Mouse (Mus musculus): ENCODE measurements around the gene Prickle4. TPM values are rescaled to one million over a fixed set of nuclear protein-coding genes. Genes with fewer than 3 reads are reported as not detected.
A peak's percentile ranks its signal among the peaks of the same experiment; 100 is the strongest.

Gene Prickle4
- polyA plus RNA-seq, 1 experiment from 2014 or later: 0.78 TPM

GRCm38 (mm10) chr17:47737271-47738065, 42.9 kb upstream of the Prickle4 start:
- WGBS: under 1% methylated on average over 33 of the region's 60 CpGs
- H3K36me3 ChIP-seq (ENCODE audit: control insufficient read depth, insufficient read depth, low read length): 0 out of 2 replicates have a peak, but pooled peaks cover 5% of the 10 kb centered on the region
- H3K9me3 ChIP-seq (ENCODE audit: control insufficient read depth, low read length): no peaks in the 10 kb centered on the region
- H3K4me3 ChIP-seq (ENCODE audit: control insufficient read depth in 1 of 2, insufficient read depth in 1 of 2, low read depth in 1 of 2, low read length in 2 of 2): peak overlapping the region; percentile 88 to 90
- ATAC-seq (ENCODE audit: insufficient number of reproducible peaks, insufficient read depth, low FRiP score, low read depth): peak; percentile 87
- peak overlapping the region; percentile 89 to 95 for H3K27ac ChIP-seq (replicated peaks in 1 of 2; ENCODE audit: control insufficient read depth in 1 of 2, insufficient read depth in 1 of 2, low read depth in 2 of 2, low read length in 2 of 2)
- peaks cover 17 to 32% of the 10 kb centered on the region in 2 experiments for H3K4me1 ChIP-seq (ENCODE audit: control insufficient read depth in 2 of 2, insufficient read depth in 2 of 2, low read length in 2 of 2)
- H3K4me2 ChIP-seq (ENCODE audit: low read length): peak overlapping the region; percentile 82
- H3K9ac ChIP-seq (ENCODE audit: low read length): peak overlapping the region; percentile 95
- no peaks in the 10 kb centered on the region for H3K27me3 ChIP-seq (ENCODE audit: control insufficient read depth, insufficient read depth, low read length)

DNA sequence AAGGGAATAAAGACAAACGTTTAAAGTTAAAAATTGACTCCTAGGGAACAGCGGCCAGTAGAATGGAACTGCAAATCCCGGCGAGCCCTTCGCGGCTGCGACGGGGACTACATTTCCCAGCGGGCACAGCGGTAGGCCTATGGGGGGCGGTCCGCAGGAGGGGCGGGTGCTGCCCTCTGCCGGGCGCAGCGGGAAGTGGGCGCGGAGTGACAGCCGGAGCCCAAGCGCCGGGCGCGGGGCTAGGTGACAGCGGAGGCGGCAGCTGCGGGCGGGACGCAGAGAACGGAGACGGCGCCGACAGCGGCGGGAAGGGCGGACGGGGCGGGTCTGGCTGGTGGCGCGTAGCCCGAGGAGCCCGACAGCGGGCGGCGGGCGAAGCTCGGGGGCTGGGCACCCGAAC, 42.3 kb upstream of the Prickle4 start, which contains the start of gene Tfeb:
TSS of gene Tfeb (plus strand) at position 175 of the 400 bp plus-strand sequence.
- Histone ChIP-seq H3K9me3 (ENCODE audit: control insufficient read depth, low read length) (no peaks in the 10 kb centered on the region), H3K4me1 (ENCODE audit: control insufficient read depth in 2 of 2, insufficient read depth in 2 of 2, low read length in 2 of 2) (peaks cover 17 to 32% of the 10 kb centered on the region in 2 experiments), H3K27me3 (ENCODE audit: control insufficient read depth, insufficient read depth, low read length) (no peaks in the 10 kb centered on the region), H3K4me3 (ENCODE audit: control insufficient read depth in 1 of 2, insufficient read depth in 1 of 2, low read depth in 1 of 2, low read length in 2 of 2) (peak within 1 kb of the TSS; percentile 88 to 90), H3K27ac (replicated peaks in 1 of 2; ENCODE audit: control insufficient read depth in 1 of 2, insufficient read depth in 1 of 2, low read depth in 2 of 2, low read length in 2 of 2) (peak within 1 kb of the TSS; percentile 89 to 95), H3K4me2 (ENCODE audit: low read length) (peak within 1 kb of the TSS; percentile 82), H3K36me3 (ENCODE audit: control insufficient read depth, insufficient read depth, low read length) (0 out of 2 replicates have a peak, but pooled peaks cover 5% of the 10 kb centered on the region), H3K9ac (ENCODE audit: low read length) (peak within 1 kb of the TSS; percentile 95)
- WGBS: under 1% methylated on average over 45 of the region's 47 CpGs
- ATAC-seq (ENCODE audit: insufficient number of reproducible peaks, insufficient read depth, low FRiP score, low read depth): peak; percentile 68

- H3K9me3 ChIP-seq (ENCODE audit: control insufficient read depth, low read length): no peaks in the 10 kb centered on the region
- no peak overlapping the region for H3K9ac ChIP-seq (ENCODE audit: low read length)
- H3K27me3 ChIP-seq (ENCODE audit: control insufficient read depth, insufficient read depth, low read length): no peaks in the 10 kb centered on the region
- peaks cover 12 to 21% of the 10 kb centered on the region in 2 experiments for H3K4me1 ChIP-seq (ENCODE audit: control insufficient read depth in 2 of 2, insufficient read depth in 2 of 2, low read length in 2 of 2)
- WGBS: 75% methylated on average over 14 of the region's 14 CpGs
- H3K4me2 ChIP-seq (ENCODE audit: low read length): no peak overlapping the region
- H3K36me3 ChIP-seq (ENCODE audit: control insufficient read depth, insufficient read depth, low read length): 0 out of 2 replicates have a peak, but pooled peaks cover 5% of the 10 kb centered on the region
- no peak overlapping the region for H3K27ac ChIP-seq (replicated peaks in 1 of 2; ENCODE audit: control insufficient read depth in 1 of 2, insufficient read depth in 1 of 2, low read depth in 2 of 2, low read length in 2 of 2)
- no peak overlapping the region for H3K4me3 ChIP-seq (ENCODE audit: control insufficient read depth in 1 of 2, insufficient read depth in 1 of 2, low read depth in 1 of 2, low read length in 2 of 2)
- no peak for ATAC-seq (ENCODE audit: insufficient number of reproducible peaks, insufficient read depth, low FRiP score, low read depth)
Observed at GRCm38 (mm10) chr17:47735553-47736100, 41.1 kb upstream of the Prickle4 start.

DNA sequence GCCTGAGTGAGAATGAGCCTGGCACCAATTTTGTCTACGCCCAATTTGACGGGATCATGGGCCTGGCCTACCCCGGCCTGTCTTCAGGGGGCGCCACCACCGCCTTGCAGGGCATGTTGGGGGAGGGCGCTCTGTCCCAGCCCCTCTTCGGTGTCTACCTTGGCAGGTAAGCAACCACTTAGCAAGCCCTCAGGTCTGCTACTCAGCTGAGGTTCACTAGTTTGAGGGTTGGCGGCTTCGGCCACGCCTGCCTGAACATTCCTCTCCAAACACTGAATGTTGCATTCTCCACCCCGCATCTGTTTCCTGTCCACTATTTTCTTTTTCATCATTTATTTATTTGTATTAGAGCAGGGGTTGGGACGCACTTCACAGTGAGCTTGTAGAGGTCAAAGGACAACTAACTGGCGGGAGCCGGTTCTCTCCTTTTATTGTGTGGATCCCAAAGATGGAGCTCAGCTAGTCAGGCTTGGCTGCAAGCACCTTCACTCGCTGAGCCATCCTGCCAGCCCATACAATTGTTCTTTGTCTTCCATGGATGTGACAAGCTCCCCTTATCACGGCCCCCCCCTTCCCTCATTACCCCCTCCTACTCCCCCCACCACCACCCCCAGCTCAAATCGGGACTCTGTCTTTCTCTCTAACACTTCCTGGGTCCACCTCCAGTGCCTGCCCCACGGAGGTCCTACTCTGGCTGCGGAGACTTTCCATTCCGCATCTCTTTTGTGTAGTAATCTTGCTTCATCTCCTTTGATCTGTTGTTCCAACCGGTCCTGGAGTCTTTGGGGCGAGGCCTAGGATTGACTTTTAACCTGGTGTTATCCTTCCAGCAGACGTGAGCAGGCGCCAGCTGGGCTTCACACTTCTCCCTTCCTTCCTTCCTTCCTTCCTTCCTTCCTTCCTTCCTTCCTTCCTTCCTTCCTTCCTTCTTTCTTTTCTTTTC, 36.4 kb upstream of the Prickle4 start:
- 57% methylated on average over 24 of the region's 24 CpGs for WGBS
- no peak overlapping the region for H3K4me3 ChIP-seq (ENCODE audit: control insufficient read depth in 1 of 2, insufficient read depth in 1 of 2, low read depth in 1 of 2, low read length in 2 of 2)
- ATAC-seq (ENCODE audit: insufficient number of reproducible peaks, insufficient read depth, low FRiP score, low read depth): no peak
- H3K36me3 ChIP-seq (ENCODE audit: control insufficient read depth, insufficient read depth, low read length): no peaks in the 10 kb centered on the region
- H3K27me3 ChIP-seq (ENCODE audit: control insufficient read depth, insufficient read depth, low read length): no peaks in the 10 kb centered on the region
- H3K4me2 ChIP-seq (ENCODE audit: low read length): no peak overlapping the region
- H3K27ac ChIP-seq (replicated peaks in 1 of 2; ENCODE audit: control insufficient read depth in 1 of 2, insufficient read depth in 1 of 2, low read depth in 2 of 2, low read length in 2 of 2): no peak overlapping the region
- no peak overlapping the region for H3K9ac ChIP-seq (ENCODE audit: low read length)
- H3K4me1 ChIP-seq (ENCODE audit: control insufficient read depth in 2 of 2, insufficient read depth in 2 of 2, low read length in 2 of 2): no peaks in the 10 kb centered on the region; a peak in 1 of 4 replicates
- H3K9me3 ChIP-seq (ENCODE audit: control insufficient read depth, low read length): no peaks in the 10 kb centered on the region

DNA sequence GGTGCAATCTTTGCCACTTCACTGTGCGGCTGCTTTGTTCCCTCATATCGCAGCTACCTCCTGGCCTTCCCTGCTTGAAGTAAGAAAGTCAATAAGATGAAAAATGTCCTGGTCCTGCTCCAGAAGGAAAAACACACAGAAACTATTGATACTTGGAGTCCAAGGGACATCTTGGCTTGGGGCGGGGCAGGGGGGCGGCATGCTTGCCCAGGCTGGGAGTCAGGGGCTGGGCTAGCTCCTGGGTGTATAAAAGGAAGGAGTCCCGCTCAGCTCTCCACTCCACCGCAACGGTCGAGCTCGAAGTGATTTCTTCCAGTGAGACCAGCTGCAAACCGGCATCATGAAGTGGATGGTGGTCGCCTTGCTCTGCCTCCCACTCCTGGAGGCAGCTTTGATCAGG, 32.0 kb upstream of the Prickle4 start, which contains the start of gene Pgc:
TSS of gene Pgc (plus strand) at position 277 of the 400 bp plus-strand sequence.
- WGBS: 80% methylated on average over 11 of the region's 11 CpGs

GRCm38 (mm10) chr17:47721183-47721582, 26.6 kb upstream of the Prickle4 start:
- Histone ChIP-seq H3K27ac (replicated peaks in 1 of 2; ENCODE audit: control insufficient read depth in 1 of 2, insufficient read depth in 1 of 2, low read depth in 2 of 2, low read length in 2 of 2) (no peak overlapping the region), H3K36me3 (ENCODE audit: control insufficient read depth, insufficient read depth, low read length) (no peaks in the 10 kb centered on the region), H3K9ac (ENCODE audit: low read length) (no peak overlapping the region), H3K4me1 (ENCODE audit: control insufficient read depth in 2 of 2, insufficient read depth in 2 of 2, low read length in 2 of 2) (peaks cover 0 to under 1% of the 10 kb centered on the region in 2 experiments; a peak in 2 of 4 replicates), H3K4me3 (ENCODE audit: control insufficient read depth in 1 of 2, insufficient read depth in 1 of 2, low read depth in 1 of 2, low read length in 2 of 2) (no peak overlapping the region), H3K4me2 (ENCODE audit: low read length) (no peak overlapping the region), H3K9me3 (ENCODE audit: control insufficient read depth, low read length) (no peaks in the 10 kb centered on the region), H3K27me3 (ENCODE audit: control insufficient read depth, insufficient read depth, low read length) (no peaks in the 10 kb centered on the region)
- no peak for ATAC-seq (ENCODE audit: insufficient number of reproducible peaks, insufficient read depth, low FRiP score, low read depth)
- WGBS: 34% methylated on average over 4 of the region's 4 CpGs

More for the DNA sequence above, 32.0 kb upstream of the Prickle4 start, which contains the start of gene Pgc:
- Histone ChIP-seq H3K27me3 (ENCODE audit: control insufficient read depth, insufficient read depth, low read length) (no peaks in the 10 kb centered on the region), H3K36me3 (ENCODE audit: control insufficient read depth, insufficient read depth, low read length) (no peaks in the 10 kb centered on the region), H3K9me3 (ENCODE audit: control insufficient read depth, low read length) (no peaks in the 10 kb centered on the region), H3K27ac (replicated peaks in 1 of 2; ENCODE audit: control insufficient read depth in 1 of 2, insufficient read depth in 1 of 2, low read depth in 2 of 2, low read length in 2 of 2) (no peak within 1 kb of the TSS), H3K4me3 (ENCODE audit: control insufficient read depth in 1 of 2, insufficient read depth in 1 of 2, low read depth in 1 of 2, low read length in 2 of 2) (no peak within 1 kb of the TSS), H3K4me2 (ENCODE audit: low read length) (no peak within 1 kb of the TSS), H3K9ac (ENCODE audit: low read length) (no peak within 1 kb of the TSS), H3K4me1 (ENCODE audit: control insufficient read depth in 2 of 2, insufficient read depth in 2 of 2, low read length in 2 of 2) (no peaks in the 10 kb centered on the region; a peak in 1 of 4 replicates)
- no peak for ATAC-seq (ENCODE audit: insufficient number of reproducible peaks, insufficient read depth, low FRiP score, low read depth)

GRCm38 (mm10) chr17:47715037-47715436, 20.5 kb upstream of the Prickle4 start:
- Histone ChIP-seq H3K36me3 (ENCODE audit: control insufficient read depth, insufficient read depth, low read length) (no peaks in the 10 kb centered on the region), H3K27ac (replicated peaks in 1 of 2; ENCODE audit: control insufficient read depth in 1 of 2, insufficient read depth in 1 of 2, low read depth in 2 of 2, low read length in 2 of 2) (no peak overlapping the region), H3K4me2 (ENCODE audit: low read length) (no peak overlapping the region), H3K9ac (ENCODE audit: low read length) (no peak overlapping the region), H3K27me3 (ENCODE audit: control insufficient read depth, insufficient read depth, low read length) (no peaks in the 10 kb centered on the region), H3K4me3 (ENCODE audit: control insufficient read depth in 1 of 2, insufficient read depth in 1 of 2, low read depth in 1 of 2, low read length in 2 of 2) (no peak overlapping the region), H3K9me3 (ENCODE audit: control insufficient read depth, low read length) (no peaks in the 10 kb centered on the region), H3K4me1 (ENCODE audit: control insufficient read depth in 2 of 2, insufficient read depth in 2 of 2, low read length in 2 of 2) (peaks cover 2 to 4% of the 10 kb centered on the region in 2 experiments; a peak in 1 of 4 replicates)
- ATAC-seq (ENCODE audit: insufficient number of reproducible peaks, insufficient read depth, low FRiP score, low read depth): no peak
- 55% methylated on average over 3 of the region's 3 CpGs for WGBS

Data from heart, embryonic 14.5 days (tissue).